Mouse (Mus musculus): ENCODE measurements around the gene Hus1b. TPM values are rescaled to one million over a fixed set of nuclear protein-coding genes. Genes with fewer than 3 reads are reported as not detected.

The Hus1b gene
- total RNA-seq (2021): under 1 TPM; 0.22 to 0.23 TPM
- long read RNA-seq, experiment 1: 0 reads
- long read RNA-seq, experiment 2: 0 reads

GRCm38 (mm10) chr13:30947540-30947939 is at the start of gene Hus1b:
Hus1b (minus strand) TSS chr13:30947759.
- no peak for DNase-seq

- DNase-seq: no peak
These were observed 46.8 kb upstream of the Hus1b start for GRCm38 (mm10) chr13:30994249-30994858.

- DNase-seq: peak; percentile 39 to 76
These were observed 46.3 kb upstream of the Hus1b start for GRCm38 (mm10) chr13:30993819-30994218.

GRCm38 (mm10) chr13:30990233-30990632 is 42.7 kb upstream of the Hus1b start:
- no peak for DNase-seq

- DNase-seq: no peak
These were observed 42.2 kb upstream of the Hus1b start for GRCm38 (mm10) chr13:30989710-30990109.

GRCm38 (mm10) chr13:30987686-30988085 is 40.1 kb upstream of the Hus1b start:
- no peak for DNase-seq

- DNase-seq: peak; percentile 6 to 18
These were observed 39.4 kb upstream of the Hus1b start for GRCm38 (mm10) chr13:30986934-30987455.

GRCm38 (mm10) chr13:30985598-30986466 is 38.3 kb upstream of the Hus1b start:
- peak; percentile 73 to 74 for DNase-seq

GRCm38 (mm10) chr13:30985275-30985597 is 37.7 kb upstream of the Hus1b start:
- DNase-seq: no peak

GRCm38 (mm10) chr13:30981666-30982065 is 34.1 kb upstream of the Hus1b start:
- peak; percentile 57 to 69 for DNase-seq

- no peak for DNase-seq
These were observed 30.7 kb upstream of the Hus1b start for GRCm38 (mm10) chr13:30978224-30978623.

- no peak for DNase-seq
These were observed 29.1 kb upstream of the Hus1b start for GRCm38 (mm10) chr13:30976536-30977084.

- DNase-seq: no peak
These were observed 26.7 kb upstream of the Hus1b start for GRCm38 (mm10) chr13:30974247-30974630.

GRCm38 (mm10) chr13:30973501-30974246 is 26.1 kb upstream of the Hus1b start, which contains the start of the genes Exoc2 and Gm5447:
Exoc2 (minus strand) TSS chr13:30974093.
Gm5447 (plus strand) TSS chr13:30974204.
- peak; percentile 87 to 93 for DNase-seq

- peak in 1 of 2 experiments; percentile 16 for DNase-seq
These were observed 24.5 kb upstream of the Hus1b start for GRCm38 (mm10) chr13:30972102-30972501.

GRCm38 (mm10) chr13:30971047-30971446 is 23.5 kb upstream of the Hus1b start:
- no peak for DNase-seq

GRCm38 (mm10) chr13:30968311-30968710 is 20.8 kb upstream of the Hus1b start:
- peak in 1 of 2 experiments; percentile 39 for DNase-seq

GRCm38 (mm10) chr13:30966507-30966911 is 18.9 kb upstream of the Hus1b start:
- DNase-seq: no peak

- DNase-seq: no peak
These were observed 14.4 kb upstream of the Hus1b start for GRCm38 (mm10) chr13:30961932-30962331.

GRCm38 (mm10) chr13:30960714-30961113 is 13.2 kb upstream of the Hus1b start:
- DNase-seq: no peak

- no peak for DNase-seq
These were observed 6.0 kb upstream of the Hus1b start for GRCm38 (mm10) chr13:30953580-30953979.

GRCm38 (mm10) chr13:30952044-30952443 is 4.5 kb upstream of the Hus1b start:
- no peak for DNase-seq

Data from heart, adult 18-20 months (tissue).